Mouse (Mus musculus) limb, embryonic 15.5 days (tissue): ENCODE measurements around the gene Stx8. TPM values are rescaled to one million over a fixed set of nuclear protein-coding genes. Genes with fewer than 3 reads are reported as not detected.

ENCODE experiments used
- ATAC-seq: fragments of 200-750 bp; cut with Nextera tagmentation; 2 replicates; pipeline ENCODE4 v1.8.0; 2017; ENCODE audit warnings: low read depth, moderate TSS enrichment; ENCODE audit not compliant: insufficient number of reproducible peaks, low FRiP score, low TSS enrichment
- H3K27ac ChIP-seq: fragments of 300-500 bp; sonication (generic); 2 replicates; pipeline ENCODE4 v1.5.1; 2015; ENCODE audit warnings: moderate library complexity, mild to moderate bottlenecking, inconsistent platforms
- H3K27me3 ChIP-seq: fragments of 300-500 bp; sonication (generic); 2 replicates; pipeline ENCODE4 v1.6.1; 2015; ENCODE audit warnings: inconsistent platforms
- H3K36me3 ChIP-seq: fragments of 300-500 bp; sonication (generic); 2 replicates; pipeline ENCODE4 v1.6.1; 2015; ENCODE audit warnings: inconsistent platforms
- H3K4me1 ChIP-seq: fragments of 300-500 bp; sonication (generic); 2 replicates; pipeline ENCODE4 v1.6.1; 2015; ENCODE audit warnings: inconsistent platforms
- H3K4me2 ChIP-seq: fragments of 300-500 bp; sonication (generic); 2 replicates; pipeline ENCODE4 v1.6.1; 2015; ENCODE audit warnings: mild to moderate bottlenecking, inconsistent platforms
- H3K4me3 ChIP-seq: fragments of 300-500 bp; sonication (generic); 2 replicates; pipeline ENCODE4 v1.5.1; 2015; ENCODE audit warnings: mild to moderate bottlenecking, inconsistent platforms
- H3K9ac ChIP-seq: fragments of 300-500 bp; sonication (generic); 2 replicates; pipeline ENCODE4 v1.6.1; 2015; ENCODE audit warnings: inconsistent platforms
- H3K9me3 ChIP-seq: fragments of 300-500 bp; sonication (generic); 2 replicates; pipeline ENCODE4 v1.6.1; 2016; ENCODE audit warnings: inconsistent platforms
- WGBS: fragments of 180-500 bp; shearing (Covaris S2); methylation state at CpG from one replicate; pipeline ENCODE4 v1.1.7; 2015; 5-methylcytosine and 5-hydroxymethylcytosine counted together
- microRNA-seq: library from miRNA; unstranded; fragments of <30 nt; microRNA quantifications from one replicate; pipeline ENCODE4, GENCODE M21; 2016
- polyA plus RNA-seq: library from polyadenylated mRNA; unstranded; fragments of >200 nt; fragmentation: Nextera tagmentation; extraction: Ambion mirVana; gene quantifications from 2 replicates; pipeline ENCODE4 v1.2.1, GENCODE M21; 2015

Stx8 gene
- polyA plus RNA-seq, 1 experiment from 2014 or later = 64.4 TPM

- WGBS = 57% methylated on average over 7 of the region's 7 CpGs
- ATAC-seq = no peak
- H3K27me3 ChIP-seq = no peaks in the 10 kb centered on the region
Measured at GRCm38 (mm10) chr11:68253531-68253930, 287.5 kb downstream of the Stx8 start.

More at GRCm38 (mm10) chr11:68253531-68253930, 287.5 kb downstream of the Stx8 start:
- Histone ChIP-seq H3K4me2 (no peak overlapping the region), H3K27ac (no peak overlapping the region), H3K4me3 (no peak overlapping the region), H3K36me3 (no peaks in the 10 kb centered on the region), H3K9ac (no peak overlapping the region), H3K4me1 (no peaks in the 10 kb centered on the region), H3K9me3 (no peaks in the 10 kb centered on the region)

Small RNA genes lying within 50 kb of the gene (microRNA-seq; reads per million reads assigned to microRNA genes)
- not detected for gene Mir6406

Other genes starting within 250 kb of the Stx8 start
- gene Glp2r, start 195.0 kb upstream of the Stx8 start, polyA plus RNA-seq = 0.09 and 0.10 TPM in 2 replicates
- not detected in 2 replicates for gene Gsg1l2, start 191.6 kb upstream of the Stx8 start, polyA plus RNA-seq
- gene Dhrs7c, start 168.0 kb upstream of the Stx8 start, polyA plus RNA-seq = 6.1 and 15.4 TPM in 2 replicates
- 0.96 and 1.1 TPM in 2 replicates for gene Usp43, start 44.0 kb upstream of the Stx8 start, polyA plus RNA-seq
- 0.74 and 1.8 TPM in 2 replicates for gene Cfap52, start 542 bp upstream of the Stx8 start, polyA plus RNA-seq